Mouse (Mus musculus) G1E (cell line): ENCODE results near the gene Npy2r.

Source experiments
- CTCF ChIP-seq: IDR thresholded peaks from 2 replicates; pipeline ENCODE4 v1.5.1; 2012; ENCODE audit warnings: low read depth, low read length, inconsistent platforms, mixed read lengths
- GATA1 ChIP-seq: IDR thresholded peaks from 2 replicates; pipeline ENCODE4 v1.6.1; 2012; ENCODE audit warnings: borderline replicate concordance, low read length, inconsistent platforms, mixed read lengths
- GATA2 ChIP-seq: IDR thresholded peaks from 2 replicates; pipeline ENCODE4 v1.6.1; 2012; ENCODE audit warnings: low read depth, low read length, inconsistent platforms, borderline replicate concordance
- POLR2AphosphoS5 ChIP-seq: IDR thresholded peaks from 2 replicates; pipeline ENCODE4 v1.6.1; 2012; ENCODE audit warnings: low read depth, low read length, inconsistent platforms; ENCODE audit not compliant: insufficient replicate concordance
- TAL1 ChIP-seq: conservative IDR thresholded peaks from 2 replicates; pipeline ENCODE4 v1.6.1; 2012; ENCODE audit warnings: low read depth, low read length, inconsistent platforms, mixed read lengths

GRCm38 (mm10) chr3:82524792-82525191, 23.1 kb downstream of the Npy2r start:
- no peak for TF ChIP-seq GATA2
- no peak for TF ChIP-seq CTCF
- no peak for TF ChIP-seq GATA1
- no peak for TF ChIP-seq POLR2AphosphoS5
- TF ChIP-seq TAL1: no peak
